Mouse (Mus musculus) urinary bladder, postnatal 10 days (tissue): Measurements from ENCODE around the gene Acss2.
A peak's percentile ranks its signal among the peaks of the same experiment; 100 is the strongest.

Experiments
- DNase-seq: peaks from one replicate; pipeline ENCODE4 v3.0.0; 2022; ENCODE audit warnings: low spot score

Acss2 gene

DNA sequence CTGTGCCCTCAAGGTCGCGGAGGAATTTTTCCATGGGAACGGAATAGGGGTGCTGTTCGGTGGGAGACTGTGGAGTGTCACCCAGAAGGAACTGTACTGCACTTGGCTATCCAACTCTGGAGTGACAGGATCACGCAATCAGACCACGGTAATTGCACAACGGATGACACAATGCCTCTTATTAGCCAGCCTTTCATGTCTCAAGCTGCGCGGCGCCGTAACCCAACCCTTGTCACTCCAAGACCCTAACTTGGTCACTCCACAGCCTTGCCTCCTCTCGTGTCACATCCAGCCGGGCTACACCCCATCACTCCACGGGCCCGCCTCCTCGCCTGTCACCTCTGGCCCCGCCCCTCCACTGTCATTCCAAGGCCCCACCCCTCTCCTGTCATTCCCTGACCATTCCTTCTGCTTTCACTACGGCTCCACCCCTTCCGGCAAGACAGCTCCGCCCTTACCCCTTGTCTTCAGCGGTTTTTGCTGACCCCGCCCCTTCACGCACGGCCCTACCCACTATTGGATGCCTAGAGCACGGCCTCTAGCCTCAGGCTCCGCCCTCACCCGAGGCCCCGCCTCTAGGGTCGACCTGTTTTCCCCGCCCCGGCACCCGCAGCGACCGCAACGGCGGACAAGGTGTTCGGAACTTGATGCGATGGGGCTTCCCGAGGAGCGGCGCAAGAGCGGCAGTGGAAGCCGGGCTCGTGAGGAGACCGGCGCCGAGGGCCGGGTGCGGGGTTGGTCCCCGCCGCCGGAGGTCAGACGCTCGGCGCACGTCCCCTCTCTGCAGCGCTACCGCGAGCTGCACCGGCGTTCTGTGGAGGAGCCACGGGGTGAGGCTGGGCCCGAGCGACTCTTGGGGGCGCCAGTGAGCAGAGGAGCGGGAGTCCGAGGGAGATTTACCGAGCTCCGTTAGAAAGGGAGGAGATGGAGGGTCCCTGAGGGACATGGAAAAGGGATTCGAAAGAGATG is at the start of gene Acss2, which contains the start of gene Ggt7:
Acss2 (plus strand) TSS at position 494 of the 969 bp plus-strand sequence.
Ggt7 (minus strand) TSS at position 783 of the 969 bp plus-strand sequence.
- peak; percentile 94 for DNase-seq

DNA sequence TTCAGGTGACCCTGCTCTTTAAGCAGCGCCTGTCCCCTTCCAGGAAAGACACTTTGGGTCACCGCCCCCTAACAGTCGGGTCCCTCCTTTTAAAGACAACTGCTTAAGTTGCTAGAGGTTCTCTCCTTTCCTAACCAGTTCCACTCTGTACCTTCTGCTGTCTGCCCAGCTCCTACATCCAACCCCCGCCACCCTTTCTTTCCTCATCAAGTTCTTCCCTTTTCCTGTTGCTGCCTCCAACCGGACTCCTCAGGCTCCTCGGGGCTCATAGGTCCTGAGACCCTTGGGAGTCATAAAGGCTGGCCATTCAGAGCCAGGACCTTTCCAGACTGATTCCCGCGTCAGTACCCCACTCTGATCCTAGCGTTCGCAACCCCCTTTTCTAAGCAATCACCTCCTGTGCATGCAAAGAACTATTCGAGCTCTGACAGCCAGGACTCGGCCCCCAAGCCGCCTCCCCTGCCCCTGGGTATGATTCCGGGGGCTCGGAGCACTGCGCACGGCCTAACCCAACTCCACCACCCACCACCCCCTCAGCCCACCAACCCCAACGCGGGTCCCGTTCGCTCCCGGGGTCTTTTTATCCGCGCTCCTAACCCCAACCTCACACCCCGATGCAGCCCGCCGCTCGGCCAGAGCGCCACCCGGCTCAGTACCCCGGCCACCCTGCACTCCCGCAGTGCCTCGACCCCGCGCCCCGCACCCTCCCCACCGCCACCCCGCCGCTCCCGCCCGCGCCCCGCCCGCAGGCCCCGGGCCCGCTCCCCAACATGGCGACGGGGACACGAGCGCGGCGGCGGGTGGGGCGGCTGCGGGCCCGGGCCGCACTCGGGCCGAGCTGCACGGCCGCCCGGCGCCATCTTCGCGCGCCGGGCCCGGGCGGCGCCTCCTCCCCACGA is 44.8 kb upstream of the Acss2 start:
- no peak for DNase-seq

- no peak for DNase-seq
Observed at GRCm38 (mm10) chr2:155473570-155474088, 44.1 kb upstream of the Acss2 start, which contains the start of gene Ncoa6. Gene Ncoa6, minus strand, starts transcription at chr2:155473894.

DNA sequence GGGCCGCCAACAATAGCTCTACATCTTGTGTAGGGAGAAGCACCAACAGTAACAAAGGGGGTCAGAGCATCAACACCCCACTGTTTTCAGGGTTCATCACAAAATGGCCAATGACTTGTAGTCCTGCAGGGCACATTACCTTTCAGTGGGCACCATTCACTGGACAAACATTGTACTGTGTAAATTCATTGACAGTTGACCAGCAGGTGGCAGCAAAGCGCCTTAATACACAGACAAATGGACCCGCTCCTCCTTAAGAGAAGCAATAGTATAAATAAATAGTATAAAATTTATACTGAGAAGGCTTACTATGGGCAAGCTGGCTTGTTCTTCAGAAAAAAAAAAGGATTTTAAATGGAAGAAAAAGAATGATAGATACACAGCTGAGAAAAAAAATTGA is 35.7 kb upstream of the Acss2 start:
- DNase-seq: no peak

GRCm38 (mm10) chr2:155490998-155491397 is 26.8 kb upstream of the Acss2 start:
- DNase-seq: no peak

GRCm38 (mm10) chr2:155502596-155502995 is 15.2 kb upstream of the Acss2 start:
- no peak for DNase-seq

DNA sequence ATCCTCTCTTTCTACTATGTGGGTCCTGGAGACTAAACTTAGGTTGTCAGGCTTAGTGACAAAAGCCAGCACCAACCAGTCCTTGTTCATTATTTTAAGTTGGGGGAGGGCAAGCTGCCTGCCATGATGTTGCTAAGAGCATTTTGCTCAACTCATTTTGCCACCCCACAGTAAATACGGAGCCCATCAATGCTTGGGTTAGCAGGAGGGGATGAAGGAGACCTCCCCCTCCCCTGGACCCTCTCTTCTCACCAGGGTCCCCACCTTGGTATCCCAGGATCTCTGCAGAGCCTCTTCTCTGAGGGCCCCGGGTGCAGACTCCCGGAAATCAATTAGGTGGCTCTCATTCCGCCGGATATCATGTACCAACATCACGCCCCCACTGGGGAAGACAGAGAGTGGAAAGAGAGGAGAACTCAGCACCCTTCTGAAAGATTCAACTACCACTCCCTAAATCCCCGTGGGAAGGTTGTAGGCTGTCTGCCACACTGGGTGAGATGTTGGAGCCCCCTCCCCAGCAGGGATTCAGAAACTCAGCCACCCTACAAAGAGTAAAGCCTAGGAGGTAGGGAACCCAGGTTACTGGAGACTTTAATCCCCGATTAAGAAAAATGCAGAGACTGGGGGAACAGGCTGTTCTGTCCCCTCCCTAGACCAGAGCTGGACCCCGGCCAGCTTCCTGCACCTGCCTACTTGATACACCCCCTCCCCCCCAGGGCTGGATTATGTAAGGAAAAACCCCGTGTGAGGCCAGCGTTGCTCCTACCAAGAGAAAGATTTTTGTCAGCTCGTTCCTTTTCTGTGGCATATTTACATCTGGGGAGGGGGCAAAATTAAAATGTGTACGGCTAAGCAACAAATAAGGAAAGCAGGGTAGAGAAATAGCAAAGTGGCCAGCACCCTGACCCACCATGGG is 13.1 kb upstream of the Acss2 start:
- no peak for DNase-seq

DNA sequence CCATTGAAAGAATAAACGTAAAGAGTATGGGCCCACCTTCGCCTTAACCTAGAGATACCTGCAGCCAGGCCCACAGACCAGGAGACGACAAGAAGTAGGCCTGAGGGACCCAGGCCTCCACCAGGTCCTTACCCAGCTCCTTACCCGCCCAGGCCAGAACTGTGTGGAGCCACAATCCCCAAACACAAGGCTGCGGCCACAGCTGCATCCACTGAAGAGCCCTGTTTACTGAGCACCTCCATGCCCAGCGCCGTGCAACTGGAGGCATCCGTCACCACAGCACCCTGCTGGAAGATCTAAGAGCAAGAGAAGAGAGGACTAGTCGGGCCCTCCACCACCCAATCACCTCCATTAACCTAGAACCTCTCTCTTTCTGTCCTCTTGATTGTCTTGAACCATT is 11.9 kb upstream of the Acss2 start:
- DNase-seq: no peak

- no peak for DNase-seq
Observed at GRCm38 (mm10) chr2:155507721-155508470, 9.9 kb upstream of the Acss2 start.

GRCm38 (mm10) chr2:155512479-155512878 is 5.3 kb upstream of the Acss2 start:
- DNase-seq: no peak

GRCm38 (mm10) chr2:155513543-155513942 is 4.2 kb upstream of the Acss2 start:
- no peak for DNase-seq

DNA sequence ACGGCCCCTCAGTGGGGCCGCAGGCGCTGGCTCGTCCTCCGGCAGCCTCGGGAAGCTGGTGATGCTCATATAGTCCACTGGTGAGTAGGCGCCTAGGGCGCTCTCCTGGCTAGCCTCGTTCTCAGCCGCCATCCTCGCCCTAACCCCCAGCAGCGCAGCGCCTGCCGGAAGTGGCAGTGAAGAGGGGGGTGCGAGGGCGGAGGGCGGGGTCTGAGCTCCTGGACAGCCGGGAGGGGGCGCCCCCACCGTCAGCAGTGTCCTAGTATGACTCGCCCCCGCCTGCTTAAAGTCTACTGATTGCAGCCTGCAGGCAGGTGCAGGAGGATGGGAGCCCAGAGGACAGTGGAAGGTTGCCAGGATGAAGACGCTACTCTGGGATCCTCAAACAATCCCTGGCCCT is 3.1 kb upstream of the Acss2 start:
- peak; percentile 31 for DNase-seq

GRCm38 (mm10) chr2:155515941-155516340 is 1.8 kb upstream of the Acss2 start:
- no peak for DNase-seq

DNA sequence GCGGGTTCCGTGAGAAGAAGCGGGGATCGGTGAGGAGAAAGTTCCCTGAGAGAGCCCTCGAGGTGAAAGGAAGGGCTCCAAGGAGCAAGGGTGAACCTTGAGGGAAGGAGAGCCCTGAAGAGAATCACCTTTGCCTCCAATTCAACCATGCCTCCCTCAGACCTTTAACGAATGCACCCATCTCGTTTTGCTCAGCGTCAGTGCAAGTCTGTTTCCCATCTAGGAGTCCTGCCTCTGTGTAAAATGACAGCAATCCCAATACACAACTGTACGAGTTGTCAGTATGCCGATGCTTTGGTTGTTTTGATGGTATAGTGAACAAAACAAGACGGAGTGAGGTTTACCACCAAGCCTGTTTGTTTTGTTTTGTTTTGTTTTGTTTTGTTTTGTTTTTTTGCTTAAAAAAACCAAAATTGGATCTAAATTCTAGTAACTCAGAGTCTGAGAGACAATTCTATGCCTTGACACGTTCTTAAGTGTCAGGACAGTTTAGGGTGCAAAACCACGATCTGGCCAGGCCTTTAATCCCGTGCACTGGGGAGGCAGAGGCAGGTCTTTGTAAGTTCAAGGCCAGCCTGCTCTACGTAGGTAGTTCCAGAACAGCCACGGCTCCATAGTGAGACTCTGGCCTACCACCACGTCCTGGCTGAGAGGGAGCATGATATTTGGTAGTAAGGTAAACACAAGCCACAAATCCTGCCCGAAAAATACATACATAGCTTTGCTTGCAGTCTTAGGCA is 953 bp downstream of the Acss2 start:
- DNase-seq: no peak

DNA sequence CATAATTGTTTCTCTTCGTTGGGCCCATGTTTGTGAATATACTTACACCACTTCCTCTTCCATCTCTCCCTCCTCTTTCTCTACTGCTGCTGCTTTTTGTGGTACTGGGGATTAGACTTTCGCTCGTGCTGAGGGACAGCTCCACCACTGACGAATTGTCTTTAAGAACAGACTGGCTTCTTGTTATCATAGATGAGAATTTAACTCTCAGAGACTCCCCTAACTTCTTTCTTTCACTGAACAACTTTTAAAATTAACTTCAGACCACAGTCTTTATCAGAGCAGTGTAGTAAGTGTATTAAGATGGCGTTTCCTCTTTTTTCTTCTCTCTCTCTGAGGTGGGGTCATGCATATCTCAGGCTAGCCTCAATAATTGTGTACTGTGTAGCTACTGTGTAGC is 6.0 kb downstream of the Acss2 start:
- no peak for DNase-seq

DNA sequence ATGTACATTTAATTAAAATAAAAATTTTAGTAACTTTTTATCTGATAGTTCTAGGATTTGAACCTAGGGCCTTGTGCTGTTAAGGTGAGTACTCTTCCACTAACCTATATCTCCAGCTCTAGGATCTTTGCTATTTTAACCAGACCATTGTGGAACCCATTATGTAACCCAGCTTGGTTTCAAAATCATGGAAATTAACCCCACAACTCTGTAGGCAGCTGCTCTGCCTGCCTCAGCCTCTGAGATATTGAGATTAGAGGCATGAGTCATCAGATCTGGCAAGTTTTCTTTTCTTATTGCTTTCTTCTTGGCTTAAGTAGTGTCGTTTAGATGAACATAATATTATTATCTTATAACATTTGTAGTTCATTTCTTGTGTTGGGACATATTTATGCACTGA is 6.6 kb downstream of the Acss2 start:
- no peak for DNase-seq

DNA sequence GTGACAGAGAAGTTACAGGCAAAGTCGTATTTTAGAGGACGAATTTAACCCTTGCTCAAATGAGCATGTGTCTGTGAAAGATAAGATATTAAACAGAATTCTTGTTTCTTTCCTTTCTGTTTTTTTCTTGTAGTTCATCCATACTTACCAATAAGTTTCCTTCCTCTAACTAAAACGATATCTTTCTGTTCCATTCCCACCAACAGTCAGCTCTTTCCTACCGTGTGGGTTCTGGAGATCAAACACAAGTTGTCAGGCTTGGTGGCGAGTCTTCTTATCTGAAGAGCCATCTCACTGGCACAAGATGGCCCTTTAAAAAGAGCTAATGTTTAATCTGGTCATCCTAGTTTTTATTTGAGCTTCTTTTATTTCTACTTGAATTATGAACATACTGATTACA is 9.6 kb downstream of the Acss2 start:
- DNase-seq: no peak

GRCm38 (mm10) chr2:155536292-155536691 is 18.5 kb downstream of the Acss2 start:
- DNase-seq: no peak

DNA sequence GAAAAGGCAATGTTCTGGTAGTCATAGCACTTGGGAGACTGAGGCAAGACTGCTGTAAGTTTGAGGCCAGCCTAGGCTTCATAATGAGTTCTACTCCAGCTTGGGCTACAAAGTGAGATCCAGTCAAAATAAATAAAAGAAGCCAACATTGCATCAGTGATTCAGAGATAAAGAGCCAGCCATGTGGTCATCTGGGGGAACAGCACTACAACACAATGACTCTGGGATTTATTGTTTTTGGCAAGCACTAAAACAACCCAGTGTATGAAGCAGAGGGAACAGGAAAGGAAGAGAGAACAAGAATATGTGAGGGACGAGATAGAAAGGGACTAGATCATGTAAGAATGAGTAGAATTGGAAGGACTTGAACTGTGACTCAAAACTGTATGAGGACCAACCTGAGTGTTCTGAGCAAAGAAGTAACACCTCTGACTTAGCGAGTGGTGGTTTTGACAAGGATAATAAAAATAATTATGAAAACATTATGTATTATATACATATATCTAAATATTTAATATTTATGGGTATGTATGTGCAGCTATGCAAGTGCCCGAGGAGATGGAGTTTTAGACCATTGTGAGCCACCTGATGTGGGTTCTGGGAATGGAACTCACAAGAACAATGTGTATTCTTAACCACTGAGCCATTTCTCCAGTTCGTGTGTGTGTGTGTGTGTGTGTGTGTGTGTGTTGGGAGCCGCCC is 20.2 kb downstream of the Acss2 start:
- no peak for DNase-seq
